ENCODE assay signal across 29 mouse cellular contexts in genomic region chr11:54075353-54075752, GRCm38 (mm10). TPM values are rescaled to one million over a fixed set of nuclear protein-coding genes. Genes with fewer than 3 reads are reported as not detected.
DNase-seq lines count a peak whose midpoint lies in the region; ATAC-seq lines count a peak whose summit lies in the region.
"Had no signal": no experiment of that assay in that cellular context is flagged by ENCODE, and none has a peak within 500 bp of the region (broad histone marks: within the 10 kb centered on the region; RNA-seq: fewer than 3 reads in every experiment).

No protein-coding gene starts in this region.

- intact Hi-C loops in gastrocnemius, postnatal 36 days (cut with DNase I) = no loop called here

- peak overlapping the region; percentile 49; the same call in 1 of the 2 replicates for H3K27ac ChIP-seq in midbrain, embryonic 10.5 days (replicated peaks)
- no peak overlapping the region for H3K27ac ChIP-seq in midbrain, embryonic 15.5 days
- H3K27ac ChIP-seq: embryonic facial prominence, embryonic 10.5 days; forebrain, embryonic 10.5 days; heart, adult 2 months; heart, embryonic 13.5 days; hindbrain, embryonic 14.5 days; limb, embryonic 13.5 days; liver, embryonic 14.5 days; neural tube, embryonic 15.5 days; stomach, postnatal 0 days had no signal

- H3K36me3 ChIP-seq in midbrain, embryonic 10.5 days = no peaks in the 10 kb centered on the region
- H3K36me3 ChIP-seq in midbrain, embryonic 15.5 days (replicated peaks) = no peaks in the 10 kb centered on the region
- H3K36me3 ChIP-seq: embryonic facial prominence, embryonic 10.5 days; forebrain, embryonic 10.5 days; G1E; heart, embryonic 13.5 days; limb, embryonic 13.5 days; neural tube, embryonic 15.5 days had no signal

- H3K27me3 ChIP-seq in midbrain, embryonic 10.5 days (ENCODE audit: low read depth, poor library complexity, severe bottlenecking) = peaks cover 9% of the 10 kb centered on the region
- no peaks in the 10 kb centered on the region for H3K27me3 ChIP-seq in midbrain, embryonic 15.5 days (replicated peaks)
- H3K27me3 ChIP-seq: limb, embryonic 13.5 days; neural tube, embryonic 15.5 days had no signal

- no peak overlapping the region for H3K9ac ChIP-seq in midbrain, embryonic 15.5 days
- H3K9ac ChIP-seq: forebrain, postnatal 0 days; heart, embryonic 13.5 days; hindbrain, embryonic 14.5 days; limb, embryonic 13.5 days; liver, embryonic 14.5 days; lung, embryonic 14.5 days; neural tube, embryonic 15.5 days had no signal

- no peak overlapping the region for H3K4me2 ChIP-seq in midbrain, embryonic 15.5 days
- H3K4me2 ChIP-seq: heart, embryonic 13.5 days; hindbrain, embryonic 14.5 days; limb, embryonic 13.5 days; lung, embryonic 14.5 days; neural tube, embryonic 15.5 days had no signal

- H3K4me3 ChIP-seq in midbrain, embryonic 10.5 days = no peak overlapping the region
- no peak overlapping the region for H3K4me3 ChIP-seq in midbrain, embryonic 15.5 days
- H3K4me3 ChIP-seq: embryonic facial prominence, embryonic 10.5 days; forebrain, embryonic 10.5 days; heart, adult 2 months; heart, embryonic 13.5 days; limb, embryonic 13.5 days; neural tube, embryonic 15.5 days had no signal

- peaks cover 10% of the 10 kb centered on the region; the same call in 1 of the 2 replicates for H3K4me1 ChIP-seq in midbrain, embryonic 10.5 days
- H3K4me1 ChIP-seq in midbrain, embryonic 15.5 days = no peaks in the 10 kb centered on the region
- H3K4me1 ChIP-seq: neural tube, embryonic 15.5 days had no signal

- DNase-seq in gastrocnemius, adult 18-20 months (ENCODE audit: low spot score) = peak; percentile 48
- no peak for DNase-seq in gastrocnemius, postnatal 36 days
- DNase-seq in midbrain, embryonic 10.5 days (ENCODE audit: low spot score) = no peak
- DNase-seq in gastrocnemius, postnatal 25 days = peak; percentile 77
- no peak for DNase-seq in lung, postnatal 36 days
- DNase-seq: adrenal gland, adult 8-10 months; cerebellum, adult 11-12 months; cerebellum, postnatal 36 days; forebrain, postnatal 0 days; heart, adult 2 months; kidney, adult 8-10 months; kidney, postnatal 14 days; lung, embryonic 14.5 days; lung, postnatal 4 days had no signal

- ATAC-seq in midbrain, embryonic 15.5 days (replicated peaks) = no peak
- ATAC-seq in CD4-positive, CD25-positive, alpha-beta regulatory T cell, adult 4 months = no peak
- ATAC-seq: activated CD4-positive, CD25-positive, alpha-beta regulatory T cell, adult 4 months; forebrain, postnatal 0 days; midbrain, embryonic 16.5 days had no signal

- WGBS in midbrain, embryonic 10.5 days = 72% methylated on average over 6 of the region's 6 CpGs
- WGBS in midbrain, embryonic 15.5 days = 69% methylated on average over 6 of the region's 6 CpGs

- H3K9me3 ChIP-seq in midbrain, embryonic 10.5 days (replicated peaks) = no peaks in the 10 kb centered on the region
- no peaks in the 10 kb centered on the region for H3K9me3 ChIP-seq in midbrain, embryonic 15.5 days
- H3K9me3 ChIP-seq: embryonic facial prominence, embryonic 10.5 days; G1E; heart, embryonic 13.5 days; limb, embryonic 13.5 days; neural tube, embryonic 15.5 days had no signal

RNA-seq across cellular contexts. Expression of gene Pdlim4, which starts 6.5 kb away (rescaled TPM):
- total RNA-seq in gastrocnemius, adult 18-20 months (2021) = 1 to 10 TPM; 5.1 to 5.6 TPM
- total RNA-seq in gastrocnemius, postnatal 36 days (2021) = 1 to 10 TPM; 6.5 TPM
- polyA plus RNA-seq in midbrain, embryonic 10.5 days (2016; fragmentation: Nextera tagmentation; extraction: Ambion mirVana) = 52.4 and 57.4 TPM in 2 replicates
- polyA plus RNA-seq in midbrain, embryonic 15.5 days (2015; fragmentation: Nextera tagmentation; extraction: Ambion mirVana) = 22.3 and 26.8 TPM in 2 replicates
- total RNA-seq in gastrocnemius, postnatal 25 days (2021) = 1 to 10 TPM; 8.6 to 10.0 TPM
- 1 to 10 TPM in 1 of 2 experiments, under 1 TPM in 1; 0.91 to 1.3 TPM for polyA plus RNA-seq in CD4-positive, CD25-positive, alpha-beta regulatory T cell, adult 4 months (2017; shearing (Covaris generic))
- total RNA-seq: CH12.LX; megakaryocyte-erythroid progenitor cell, adult 5-6 weeks had no signal
- polyA plus RNA-seq: G1E had no signal

RNA-seq across cellular contexts. Expression of gene P4ha2, which starts 24.5 kb away (rescaled TPM):
- 10 to 100 TPM; 31.9 to 38.1 TPM for total RNA-seq in gastrocnemius, adult 18-20 months (2021)
- 10 to 100 TPM; 23.3 to 31.7 TPM for total RNA-seq in gastrocnemius, postnatal 36 days (2021)
- polyA plus RNA-seq in midbrain, embryonic 10.5 days (2016; fragmentation: Nextera tagmentation; extraction: Ambion mirVana) = 25.0 and 25.2 TPM in 2 replicates
- 10.0 and 10.3 TPM in 2 replicates for polyA plus RNA-seq in midbrain, embryonic 15.5 days (2015; fragmentation: Nextera tagmentation; extraction: Ambion mirVana)
- 10 to 100 TPM; 25.6 to 32.3 TPM for total RNA-seq in gastrocnemius, postnatal 25 days (2021)
- not detected for polyA plus RNA-seq in CD4-positive, CD25-positive, alpha-beta regulatory T cell, adult 4 months (2017; shearing (Covaris generic))
- polyA plus RNA-seq: activated CD4-positive, CD25-positive, alpha-beta regulatory T cell, adult 4 months; G1E had no signal

RNA-seq across cellular contexts. Expression of gene Slc22a4, which starts 47.5 kb away (rescaled TPM):
- total RNA-seq in gastrocnemius, adult 18-20 months (2021) = 1 to 10 TPM; 2.9 to 3.1 TPM
- total RNA-seq in gastrocnemius, postnatal 36 days (2021) = 1 to 10 TPM; 2.1 to 2.8 TPM
- polyA plus RNA-seq in midbrain, embryonic 10.5 days (2016; fragmentation: Nextera tagmentation; extraction: Ambion mirVana) = 1.2 and 1.3 TPM in 2 replicates
- 3.3 and 4.0 TPM in 2 replicates for polyA plus RNA-seq in midbrain, embryonic 15.5 days (2015; fragmentation: Nextera tagmentation; extraction: Ambion mirVana)
- 1 to 10 TPM; 1.6 to 6.9 TPM for total RNA-seq in gastrocnemius, postnatal 25 days (2021)
- polyA plus RNA-seq in CD4-positive, CD25-positive, alpha-beta regulatory T cell, adult 4 months (2017; shearing (Covaris generic)) = not detected
- total RNA-seq: CH12.LX, G1E had no signal
- polyA plus RNA-seq: G1E had no signal

Comparison
In these comparisons a context has a peak if more than half of its experiments do, and no peak if none do; other contexts are left out.
1. DNase-seq: peak in gastrocnemius, adult 18-20 months (single experiment) and gastrocnemius, postnatal 25 days (single experiment); none in gastrocnemius, postnatal 36 days (0 of 2), midbrain, embryonic 10.5 days (single experiment) and lung, postnatal 36 days (single experiment).